Mouse (Mus musculus): ENCODE data around the gene Bcl7a.

Gene Bcl7a

GRCm38 (mm10) chr5:123423885-123424284 lies 80.3 kb downstream of the Bcl7a start:
- DNase-seq = no peak

Measured in thymus, postnatal 36 days (tissue).